Mouse (Mus musculus) kidney, postnatal 0 days (tissue): ENCODE measurements at regions not wholly inside any gene's neighbourhood (a gene's known extent, or its start where the extent isn't known, plus 50 kb on each side); places are given as distances from the start of the nearest gene placed in this dataset.

Experiments used
- ATAC-seq: fragments of 200-750 bp; cut with Nextera tagmentation; replicated peaks from 2 replicates; pipeline ENCODE4 v1.8.0; 2017; ENCODE audit warnings: low read depth, moderate number of reproducible peaks, moderate TSS enrichment, moderate library complexity; ENCODE audit not compliant: low FRiP score
- DNase-seq: peaks from one replicate; pipeline ENCODE4 v3.0.0-alpha.2; 2016; ENCODE audit warnings: low spot score
- H3K27ac ChIP-seq: fragments of 300-500 bp; sonication (generic); 2 replicates; pipeline ENCODE4 v1.5.1; 2014; ENCODE audit warnings: mild to moderate bottlenecking
- H3K27me3 ChIP-seq: fragments of 300-500 bp; sonication (generic); 2 replicates; pipeline ENCODE4 v1.6.1; 2014; ENCODE audit warnings: low read length, mixed read lengths; ENCODE audit not compliant: insufficient read depth
- H3K36me3 ChIP-seq: fragments of 300-500 bp; sonication (generic); 2 replicates; pipeline ENCODE4 v1.6.1; 2014; ENCODE audit warnings: low read length, mixed read lengths; ENCODE audit not compliant: insufficient read depth
- H3K4me1 ChIP-seq: fragments of 300-500 bp; sonication (generic); replicated peaks from 2 replicates; pipeline ENCODE4 v1.6.1; 2014; ENCODE audit warnings: antibody characterized with exemption, low read length, mixed read lengths; ENCODE audit not compliant: insufficient read depth
- H3K4me2 ChIP-seq: fragments of 300-500 bp; sonication (generic); 2 replicates; pipeline ENCODE4 v1.6.1; 2014; ENCODE audit warnings: mild to moderate bottlenecking, low read length, moderate library complexity, mixed read lengths
- H3K4me3 ChIP-seq: fragments of 300-500 bp; sonication (generic); replicated peaks from 2 replicates; pipeline ENCODE4 v1.5.1; 2014; ENCODE audit warnings: low read depth, low read length
- H3K9ac ChIP-seq: fragments of 300-500 bp; sonication (generic); 2 replicates; pipeline ENCODE4 v1.6.1; 2014; ENCODE audit warnings: low read depth, low read length
- H3K9me3 ChIP-seq: fragments of 300-500 bp; sonication (generic); replicated peaks from 2 replicates; pipeline ENCODE4 v1.6.1; 2016; ENCODE audit warnings: low read length, inconsistent platforms, mixed read lengths
- CTCF ChIP-seq: IDR thresholded peaks from 2 replicates; pipeline ENCODE4 v1.5.1; 2016; ENCODE audit warnings: antibody characterized with exemption, low read depth, mild to moderate bottlenecking, moderate library complexity
- WGBS: fragments of 180-500 bp; shearing (Covaris S2); extraction: QIAGEN DNeasy Blood & Tissue Kit; methylation state at CpG from one replicate; pipeline ENCODE4 v1.1.7; 2014; 5-methylcytosine and 5-hydroxymethylcytosine counted together

DNA sequence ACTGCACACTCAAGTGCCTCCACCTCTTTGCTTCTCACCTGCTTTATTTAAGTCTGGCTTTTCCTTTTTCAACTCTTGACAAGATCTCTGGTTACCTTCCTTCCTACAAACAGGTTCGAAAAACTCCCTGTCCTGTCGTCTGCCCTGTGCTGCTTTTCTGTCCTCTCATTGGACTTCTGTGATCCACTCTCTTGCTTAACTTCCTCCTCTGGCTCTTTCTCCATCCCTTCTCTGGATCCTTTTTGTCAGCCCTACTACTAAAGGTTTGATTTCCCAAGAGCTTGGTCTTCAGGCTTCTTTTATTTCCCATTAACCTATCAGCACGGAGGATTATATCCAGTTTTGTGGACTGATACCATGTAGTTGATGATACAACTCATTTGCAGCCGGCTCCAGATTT lies 149.8 kb downstream of the Satb1 start:
- DNase-seq (no peak), ATAC-seq (no peak)
- 89% methylated on average over 4 of the region's 4 CpGs for WGBS
- no peak overlapping the region for H3K9ac ChIP-seq
- H3K4me2 ChIP-seq = no peak overlapping the region
- H3K27ac ChIP-seq = no peak overlapping the region
- H3K36me3 ChIP-seq = no peaks in the 10 kb centered on the region
- H3K27me3 ChIP-seq = no peaks in the 10 kb centered on the region
- H3K4me3 ChIP-seq = no peak overlapping the region
- no peaks in the 10 kb centered on the region for H3K9me3 ChIP-seq
- no peaks in the 10 kb centered on the region for H3K4me1 ChIP-seq
- TF ChIP-seq CTCF = no peak

DNA sequence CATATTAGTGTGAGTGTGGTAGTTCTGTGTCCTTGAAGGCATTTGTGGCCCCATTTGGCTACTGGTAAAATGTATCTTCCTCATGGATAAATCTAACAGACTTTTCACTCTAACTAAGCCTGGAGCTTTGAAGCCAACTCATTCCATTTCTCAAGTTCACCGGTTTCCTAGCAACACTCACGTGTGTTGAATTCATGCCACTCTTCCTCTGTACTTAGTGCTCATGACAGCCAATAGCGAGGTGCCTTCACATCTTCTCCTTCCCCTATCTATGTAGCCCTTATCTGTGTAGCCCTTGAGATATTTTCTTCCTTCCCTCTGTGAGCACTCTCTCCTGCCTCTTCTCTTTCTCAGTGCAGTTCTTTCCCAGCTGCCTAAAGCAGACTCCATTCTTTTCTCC lies 150.7 kb downstream of the Satb1 start:
- DNase-seq (no peak), ATAC-seq (no peak)
- H3K9ac ChIP-seq = no peak overlapping the region
- H3K4me3 ChIP-seq = no peak overlapping the region
- H3K9me3 ChIP-seq = no peaks in the 10 kb centered on the region
- no peaks in the 10 kb centered on the region for H3K27me3 ChIP-seq
- 83% methylated on average over 3 of the region's 3 CpGs for whole genome bisulfite sequencing
- H3K36me3 ChIP-seq = no peaks in the 10 kb centered on the region
- no peak overlapping the region for H3K4me2 ChIP-seq
- H3K4me1 ChIP-seq = no peaks in the 10 kb centered on the region
- TF ChIP-seq CTCF = no peak
- no peak overlapping the region for H3K27ac ChIP-seq

DNA sequence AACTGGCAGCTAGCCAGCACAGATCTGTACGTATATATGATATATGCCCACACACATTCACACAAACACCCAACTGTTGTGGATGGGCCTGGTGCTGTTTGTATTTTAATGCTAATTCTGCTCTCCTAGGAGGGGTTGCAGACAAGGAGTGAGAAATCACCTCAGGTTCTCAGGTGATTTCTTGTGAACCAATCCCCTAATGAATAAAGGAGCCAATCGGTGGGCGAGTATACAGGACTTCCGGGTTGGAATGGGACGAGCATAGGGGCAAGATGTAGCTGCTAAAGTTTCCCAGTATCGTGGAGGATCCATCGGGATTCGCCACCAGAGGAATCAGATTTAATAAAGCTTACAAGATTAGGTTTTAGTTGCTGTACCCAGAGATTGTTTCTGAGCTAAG lies 155.6 kb downstream of the Satb1 start:
- DNase-seq (no peak), ATAC-seq (no peak)
- 96% methylated on average over 8 of the region's 8 CpGs for WGBS
- no peaks in the 10 kb centered on the region for H3K36me3 ChIP-seq
- no peaks in the 10 kb centered on the region for H3K27me3 ChIP-seq
- H3K9ac ChIP-seq = no peak overlapping the region
- H3K4me2 ChIP-seq = no peak overlapping the region
- no peaks in the 10 kb centered on the region for H3K4me1 ChIP-seq
- H3K27ac ChIP-seq = no peak overlapping the region
- no peaks in the 10 kb centered on the region for H3K9me3 ChIP-seq
- no peak for TF ChIP-seq CTCF
- H3K4me3 ChIP-seq = no peak overlapping the region

DNA sequence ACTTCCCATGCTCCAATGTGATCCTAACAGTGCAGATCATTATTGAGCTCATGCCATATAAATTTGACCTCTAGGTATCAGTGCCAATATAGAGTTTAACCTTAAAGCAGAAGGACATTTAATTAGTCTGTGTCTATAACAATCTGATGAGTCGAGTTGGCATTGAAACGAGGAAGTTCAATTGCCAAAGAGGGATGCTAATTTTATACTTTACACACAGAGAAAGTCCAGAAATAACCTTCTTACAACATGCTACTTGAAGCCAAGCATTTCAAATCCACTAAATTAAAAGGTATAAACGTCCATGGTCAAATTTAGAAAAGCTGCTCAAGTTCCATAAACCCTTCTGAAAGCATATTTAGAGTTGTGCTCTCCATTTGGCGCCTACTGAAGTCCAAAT lies 174.7 kb downstream of the Satb1 start:
- ATAC-seq (no peak), DNase-seq (no peak)
- Histone ChIP-seq H3K4me3 (no peak overlapping the region), H3K27me3 (no peaks in the 10 kb centered on the region), H3K27ac (no peak overlapping the region), H3K36me3 (no peaks in the 10 kb centered on the region), H3K9ac (no peak overlapping the region), H3K9me3 (no peaks in the 10 kb centered on the region), H3K4me2 (no peak overlapping the region), H3K4me1 (no peaks in the 10 kb centered on the region)
- TF ChIP-seq CTCF = no peak
- 76% methylated on average over 4 of the region's 4 CpGs for WGBS

DNA sequence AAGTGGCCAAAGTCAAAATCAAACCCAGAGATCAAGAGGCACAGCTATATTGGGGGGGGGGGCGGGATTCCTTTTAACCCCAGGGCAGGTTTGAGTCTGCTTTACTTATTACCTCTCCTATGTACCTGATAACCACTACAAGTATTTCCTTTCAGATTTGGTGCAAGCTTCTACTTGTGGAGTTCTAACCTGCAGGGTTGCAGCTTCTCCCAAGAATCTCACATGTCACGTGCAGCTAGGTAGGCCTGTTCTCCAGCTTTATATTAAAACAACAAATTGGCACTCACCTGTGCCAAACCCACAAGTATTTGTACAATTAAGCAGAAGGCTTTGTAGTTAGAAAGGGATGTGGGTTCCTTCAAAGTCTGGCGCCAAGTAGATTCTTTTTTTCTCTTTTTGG lies 179.2 kb downstream of the Satb1 start:
- Histone ChIP-seq H3K4me2 (no peak overlapping the region), H3K27me3 (no peaks in the 10 kb centered on the region), H3K27ac (no peak overlapping the region), H3K4me3 (no peak overlapping the region), H3K4me1 (no peaks in the 10 kb centered on the region), H3K9me3 (no peaks in the 10 kb centered on the region), H3K9ac (no peak overlapping the region), H3K36me3 (no peaks in the 10 kb centered on the region)
- 75% methylated on average over 3 of the region's 3 CpGs for WGBS
- DNase-seq (no peak), ATAC-seq (no peak)
- TF ChIP-seq CTCF = no peak

DNA sequence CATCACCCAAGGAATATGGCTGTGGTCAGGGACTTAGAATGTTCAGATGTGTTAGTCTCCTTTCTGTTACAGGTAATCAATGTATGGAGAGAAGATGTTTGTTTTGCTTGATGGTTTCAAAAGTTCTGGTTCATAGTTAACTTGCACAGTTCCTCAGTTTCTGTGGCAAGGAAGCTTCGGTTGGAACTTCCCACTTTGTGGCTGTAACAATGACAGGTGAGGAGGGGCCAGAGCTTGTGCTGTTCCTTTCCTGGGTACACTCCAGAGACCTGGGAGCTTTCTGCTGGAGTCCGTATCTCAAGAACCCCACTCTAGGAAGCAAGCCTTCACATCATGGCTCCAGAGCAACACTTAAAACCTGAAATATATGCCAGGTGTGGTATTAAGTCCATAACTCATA lies 181.2 kb downstream of the Satb1 start:
- Histone ChIP-seq H3K4me1 (no peaks in the 10 kb centered on the region), H3K27me3 (no peaks in the 10 kb centered on the region), H3K9me3 (no peaks in the 10 kb centered on the region), H3K27ac (no peak overlapping the region), H3K36me3 (no peaks in the 10 kb centered on the region), H3K4me2 (no peak overlapping the region), H3K4me3 (no peak overlapping the region), H3K9ac (no peak overlapping the region)
- no peak for ATAC-seq
- TF ChIP-seq CTCF = no peak
- WGBS = 82% methylated on average over 2 of the region's 2 CpGs
- DNase-seq = no peak

DNA sequence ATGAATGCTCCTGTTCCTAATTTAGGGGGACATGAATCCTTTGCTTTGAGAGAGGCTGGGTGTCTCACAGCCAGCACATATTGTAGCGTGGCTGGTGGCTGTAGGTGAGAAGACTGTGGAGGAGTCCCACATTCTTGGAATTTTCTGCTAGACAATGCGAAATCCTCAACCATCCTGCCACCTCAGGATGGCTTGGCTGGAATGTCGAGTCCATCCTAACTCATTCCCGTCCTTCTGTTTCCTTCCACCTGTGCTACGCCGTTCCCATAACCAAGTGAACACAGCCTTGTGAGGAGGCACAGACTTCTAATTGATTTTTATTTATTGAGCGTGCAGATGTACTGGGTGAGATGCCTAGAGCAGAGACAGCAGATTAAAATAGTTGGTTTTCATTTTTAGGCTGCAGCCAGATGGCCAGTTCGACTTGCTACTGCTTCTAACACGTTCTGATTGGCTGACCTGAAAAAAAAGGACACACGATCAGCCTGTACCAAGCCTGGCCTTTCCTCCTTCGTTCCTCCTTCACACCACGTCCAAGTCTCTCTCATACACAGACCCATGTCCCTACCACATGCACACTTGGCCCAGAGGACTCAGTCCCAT lies 183.8 kb downstream of the Satb1 start:
- Histone ChIP-seq H3K9me3 (no peaks in the 10 kb centered on the region), H3K9ac (no peak overlapping the region), H3K4me2 (no peak overlapping the region), H3K27ac (no peak overlapping the region), H3K4me1 (no peaks in the 10 kb centered on the region), H3K4me3 (no peak overlapping the region), H3K36me3 (no peaks in the 10 kb centered on the region), H3K27me3 (no peaks in the 10 kb centered on the region)
- ATAC-seq = no peak
- TF ChIP-seq CTCF = no peak
- DNase-seq = no peak
- 75% methylated on average over 12 of the region's 12 CpGs for WGBS
